Mouse (Mus musculus): ENCODE measurements at regions not wholly inside any gene's neighbourhood (a gene's known extent, or its start where the extent isn't known, plus 50 kb on each side); places are given as distances from the start of the nearest gene placed in this dataset.
"Not testable (repeated sequence)": the region's sequence is repeated elsewhere in the genome, so short reads cannot be mapped to it uniquely, and the experiment has no call there.

DNA sequence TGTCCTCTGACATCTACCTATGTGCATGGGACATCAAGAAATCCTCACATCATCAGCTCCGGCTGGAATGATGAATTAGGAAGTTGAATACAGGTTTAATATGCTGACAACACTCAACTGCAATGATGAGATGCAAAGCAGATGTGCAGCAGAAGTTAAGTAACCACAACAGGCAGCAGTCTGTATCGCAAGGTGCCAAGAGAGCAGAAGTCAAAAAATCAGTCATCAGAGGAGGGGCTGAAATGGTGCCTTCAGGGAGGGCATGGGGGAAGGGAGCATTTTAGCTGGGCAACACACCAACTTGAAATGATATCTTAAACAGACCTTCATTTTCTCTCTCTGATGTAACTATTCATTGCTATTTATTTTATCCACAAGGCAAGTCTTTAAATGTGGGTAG lies 152.3 kb upstream of the Fundc1 start:
- H3K9ac ChIP-seq (ENCODE audit: low read length), result no peak overlapping the region
- 89% methylated on average over 2 of the region's 2 CpGs for WGBS

GRCm38 (mm10) chrX:17721866-17722625 lies 149.9 kb upstream of the Fundc1 start:
- 68% methylated on average over 6 of the region's 6 CpGs for WGBS
- not testable (repeated sequence) for H3K9ac ChIP-seq (ENCODE audit: low read length); H3K9me3 ChIP-seq (ENCODE audit: control insufficient read depth, low read length); H3K27me3 ChIP-seq (ENCODE audit: control insufficient read depth, insufficient read depth, low read length); DNase-seq (ENCODE audit: low spot score); H3K27ac ChIP-seq (ENCODE audit: low read depth, low read length); H3K4me1 ChIP-seq (replicated peaks; ENCODE audit: control insufficient read depth, insufficient read depth, low read length); H3K4me2 ChIP-seq (ENCODE audit: low read depth, low read length, severe bottlenecking); H3K36me3 ChIP-seq (ENCODE audit: control insufficient read depth, insufficient read depth, low read length); ATAC-seq (replicated peaks; ENCODE audit: low FRiP score); H3K4me3 ChIP-seq (ENCODE audit: low read depth, low read length)

More for the DNA sequence above, 152.3 kb upstream of the Fundc1 start:
- DNase-seq (ENCODE audit: low spot score) (no peak), ATAC-seq (replicated peaks; ENCODE audit: low FRiP score) (no peak)
- no peaks in the 10 kb centered on the region for H3K9me3 ChIP-seq (ENCODE audit: control insufficient read depth, low read length)
- no peaks in the 10 kb centered on the region for H3K36me3 ChIP-seq (ENCODE audit: control insufficient read depth, insufficient read depth, low read length)
- H3K4me2 ChIP-seq (ENCODE audit: low read depth, low read length, severe bottlenecking), result no peak overlapping the region
- H3K27me3 ChIP-seq (ENCODE audit: control insufficient read depth, insufficient read depth, low read length), result no peaks in the 10 kb centered on the region
- H3K4me3 ChIP-seq (ENCODE audit: low read depth, low read length), result no peak overlapping the region
- H3K27ac ChIP-seq (ENCODE audit: low read depth, low read length), result no peak overlapping the region
- no peaks in the 10 kb centered on the region for H3K4me1 ChIP-seq (replicated peaks; ENCODE audit: control insufficient read depth, insufficient read depth, low read length)

DNA sequence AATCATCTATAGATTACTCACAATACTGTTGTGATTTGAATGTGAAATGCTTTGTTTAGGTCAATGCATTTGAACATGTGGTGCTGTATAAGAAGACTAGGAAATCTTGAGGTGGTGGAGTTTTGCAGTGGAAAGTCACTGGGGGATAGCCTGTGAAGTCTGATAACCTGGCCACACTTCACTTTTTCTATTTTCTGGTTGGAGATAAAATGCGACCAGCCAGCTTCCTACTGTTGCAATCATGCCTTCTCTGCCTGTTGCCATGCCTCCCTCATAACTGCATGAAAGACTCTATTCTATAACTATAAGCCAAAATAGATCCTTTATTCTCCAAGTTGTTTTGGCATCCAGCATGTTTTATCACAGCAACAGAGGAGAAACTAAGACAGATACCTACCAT lies 142.4 kb upstream of the Fundc1 start:
- no peak overlapping the region for H3K27ac ChIP-seq (ENCODE audit: low read depth, low read length)
- H3K9me3 ChIP-seq (ENCODE audit: control insufficient read depth, low read length), result no peaks in the 10 kb centered on the region
- no peak overlapping the region for H3K4me3 ChIP-seq (ENCODE audit: low read depth, low read length)
- 89% methylated on average over 1 of the region's 1 CpGs for WGBS
- H3K27me3 ChIP-seq (ENCODE audit: control insufficient read depth, insufficient read depth, low read length), result no peaks in the 10 kb centered on the region
- DNase-seq (ENCODE audit: low spot score) (no peak), ATAC-seq (replicated peaks; ENCODE audit: low FRiP score) (no peak)
- no peak overlapping the region for H3K4me2 ChIP-seq (ENCODE audit: low read depth, low read length, severe bottlenecking)
- H3K36me3 ChIP-seq (ENCODE audit: control insufficient read depth, insufficient read depth, low read length), result no peaks in the 10 kb centered on the region
- H3K4me1 ChIP-seq (replicated peaks; ENCODE audit: control insufficient read depth, insufficient read depth, low read length), result no peaks in the 10 kb centered on the region
- H3K9ac ChIP-seq (ENCODE audit: low read length), result no peak overlapping the region

DNA sequence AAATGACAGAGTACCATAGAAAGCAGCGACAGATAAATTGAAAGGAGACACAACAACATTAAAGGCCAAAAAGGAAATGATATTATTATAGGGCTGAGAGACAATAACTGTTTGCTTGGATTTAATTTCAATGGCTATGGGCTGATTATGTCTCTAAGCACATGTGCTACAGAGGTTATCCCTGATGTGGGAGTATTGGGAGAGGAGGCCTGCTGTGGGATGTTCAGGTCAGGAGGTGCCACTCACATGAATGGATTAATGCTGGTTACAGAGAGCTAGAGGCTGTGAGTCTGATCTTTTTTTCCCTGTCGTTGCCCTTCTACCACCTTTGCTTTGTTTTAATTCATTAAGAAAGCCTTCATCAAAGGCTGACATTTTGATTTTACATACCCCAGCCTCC lies 140.8 kb upstream of the Fundc1 start:
- Histone ChIP-seq H3K4me3 (ENCODE audit: low read depth, low read length) (no peak overlapping the region), H3K36me3 (ENCODE audit: control insufficient read depth, insufficient read depth, low read length) (no peaks in the 10 kb centered on the region), H3K9me3 (ENCODE audit: control insufficient read depth, low read length) (no peaks in the 10 kb centered on the region), H3K4me1 (replicated peaks; ENCODE audit: control insufficient read depth, insufficient read depth, low read length) (no peaks in the 10 kb centered on the region), H3K9ac (ENCODE audit: low read length) (no peak overlapping the region), H3K27me3 (ENCODE audit: control insufficient read depth, insufficient read depth, low read length) (no peaks in the 10 kb centered on the region), H3K4me2 (ENCODE audit: low read depth, low read length, severe bottlenecking) (no peak overlapping the region), H3K27ac (ENCODE audit: low read depth, low read length) (no peak overlapping the region)
- WGBS, result 70% methylated on average over 2 of the region's 2 CpGs
- ATAC-seq (replicated peaks; ENCODE audit: low FRiP score), result no peak
- no peak for DNase-seq (ENCODE audit: low spot score)

DNA sequence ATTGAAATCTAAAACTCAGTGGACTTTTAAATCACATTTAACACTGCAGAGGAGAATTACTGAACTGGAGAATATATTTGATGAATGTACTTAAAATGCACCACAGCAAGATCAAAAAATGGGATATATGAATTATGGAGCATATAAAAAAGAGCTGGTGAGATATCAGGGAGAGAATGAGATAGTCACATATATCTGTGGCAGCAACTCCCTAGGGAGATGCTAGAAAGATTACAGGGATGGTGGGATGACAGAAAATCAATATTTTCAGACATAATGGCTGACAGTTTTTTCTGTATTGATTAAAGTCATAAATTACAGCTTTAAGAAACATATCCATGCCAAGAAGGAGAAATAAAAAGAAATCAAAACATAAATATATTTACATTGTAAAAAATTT lies 140.3 kb upstream of the Fundc1 start:
- no peak overlapping the region for H3K4me2 ChIP-seq (ENCODE audit: low read depth, low read length, severe bottlenecking)
- H3K9me3 ChIP-seq (ENCODE audit: control insufficient read depth, low read length), result no peaks in the 10 kb centered on the region
- no peak overlapping the region for H3K9ac ChIP-seq (ENCODE audit: low read length)
- H3K27ac ChIP-seq (ENCODE audit: low read depth, low read length), result no peak overlapping the region
- H3K4me1 ChIP-seq (replicated peaks; ENCODE audit: control insufficient read depth, insufficient read depth, low read length), result no peaks in the 10 kb centered on the region
- DNase-seq (ENCODE audit: low spot score) (no peak), ATAC-seq (replicated peaks; ENCODE audit: low FRiP score) (no peak)
- no peaks in the 10 kb centered on the region for H3K27me3 ChIP-seq (ENCODE audit: control insufficient read depth, insufficient read depth, low read length)
- H3K36me3 ChIP-seq (ENCODE audit: control insufficient read depth, insufficient read depth, low read length), result no peaks in the 10 kb centered on the region
- H3K4me3 ChIP-seq (ENCODE audit: low read depth, low read length), result no peak overlapping the region

Data from forebrain, embryonic 11.5 days (tissue).